Mouse (Mus musculus) hindbrain, embryonic 15.5 days (tissue): ENCODE measurements around the gene Timm13. TPM values are rescaled to one million over a fixed set of nuclear protein-coding genes. Genes with fewer than 3 reads are reported as not detected.
A peak's percentile ranks its signal among the peaks of the same experiment; 100 is the strongest.

Source experiments
- ATAC-seq: fragments of 200-750 bp; cut with Nextera tagmentation; 2 replicates; pipeline ENCODE4 v1.8.0; 2017; ENCODE audit warnings: low read depth, moderate number of reproducible peaks, moderate TSS enrichment; ENCODE audit not compliant: low FRiP score
- H3K27ac ChIP-seq: fragments of 300-500 bp; sonication (generic); replicated peaks from 2 replicates; pipeline ENCODE4 v1.5.1; 2015; ENCODE audit warnings: mild to moderate bottlenecking, inconsistent platforms
- H3K27me3 ChIP-seq: fragments of 300-500 bp; sonication (generic); 2 replicates; pipeline ENCODE4 v1.6.1; 2015; ENCODE audit warnings: control low read depth, inconsistent platforms
- H3K36me3 ChIP-seq: fragments of 300-500 bp; sonication (generic); 2 replicates; pipeline ENCODE4 v1.6.1; 2015; ENCODE audit warnings: control low read depth, inconsistent platforms
- H3K4me1 ChIP-seq: fragments of 300-500 bp; sonication (generic); replicated peaks from 2 replicates; pipeline ENCODE4 v1.6.1; 2015; ENCODE audit warnings: control low read depth, inconsistent platforms
- H3K4me2 ChIP-seq: fragments of 300-500 bp; sonication (generic); 2 replicates; pipeline ENCODE4 v1.6.1; 2015; ENCODE audit warnings: moderate library complexity, mild to moderate bottlenecking, inconsistent platforms
- H3K4me3 ChIP-seq: fragments of 300-500 bp; sonication (generic); 2 replicates; pipeline ENCODE4 v1.5.1; 2015; ENCODE audit warnings: mild to moderate bottlenecking, inconsistent platforms
- H3K9ac ChIP-seq: fragments of 300-500 bp; sonication (generic); 2 replicates; pipeline ENCODE4 v1.6.1; 2015; ENCODE audit warnings: inconsistent platforms
- H3K9me3 ChIP-seq: fragments of 300-500 bp; sonication (generic); 2 replicates; pipeline ENCODE4 v1.6.1; 2016; ENCODE audit warnings: control low read depth, inconsistent platforms
- WGBS: fragments of 180-500 bp; shearing (Covaris S2); methylation state at CpG from one replicate; pipeline ENCODE4 v1.1.7; 2015; 5-methylcytosine and 5-hydroxymethylcytosine counted together
- polyA plus RNA-seq: library from polyadenylated mRNA; unstranded; fragments of >200 nt; fragmentation: Nextera tagmentation; extraction: Ambion mirVana; gene quantifications from 2 replicates; pipeline ENCODE4 v1.2.1, GENCODE M21; 2015

Timm13 gene
- polyA plus RNA-seq, 1 experiment from 2014 or later = 329 TPM

DNA sequence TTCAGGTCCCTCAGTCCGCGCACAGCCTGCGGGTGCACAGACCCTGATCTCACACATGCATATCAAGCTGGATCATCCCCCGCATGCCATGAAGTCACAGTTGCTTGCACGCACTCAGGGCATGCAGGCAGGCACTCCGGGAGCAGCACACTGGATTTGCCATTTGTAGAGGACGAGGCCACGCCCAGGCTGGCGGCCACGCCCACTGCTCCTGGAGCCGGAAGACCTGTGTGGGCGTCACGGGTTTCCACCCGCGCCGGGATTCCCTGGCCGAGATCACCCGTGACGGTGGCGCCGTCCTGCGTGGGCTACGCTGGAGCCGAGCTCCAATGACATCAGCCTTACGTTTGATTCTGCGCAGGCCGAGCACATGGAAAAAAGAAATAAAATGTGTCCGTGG is 38.9 kb upstream of the Timm13 start:
- Histone ChIP-seq H3K9ac (peak overlapping the region; percentile 38), H3K4me1 (peaks cover 55% of the 10 kb centered on the region), H3K27me3 (peaks cover 2% of the 10 kb centered on the region), H3K36me3 (no peaks in the 10 kb centered on the region), H3K4me3 (peak overlapping the region; percentile 32), H3K4me2 (peak overlapping the region; percentile 59), H3K27ac (peak overlapping the region; percentile 76), H3K9me3 (no peaks in the 10 kb centered on the region)
- ATAC-seq = peak; percentile 63
- 2% methylated on average over 28 of the region's 28 CpGs for WGBS

DNA sequence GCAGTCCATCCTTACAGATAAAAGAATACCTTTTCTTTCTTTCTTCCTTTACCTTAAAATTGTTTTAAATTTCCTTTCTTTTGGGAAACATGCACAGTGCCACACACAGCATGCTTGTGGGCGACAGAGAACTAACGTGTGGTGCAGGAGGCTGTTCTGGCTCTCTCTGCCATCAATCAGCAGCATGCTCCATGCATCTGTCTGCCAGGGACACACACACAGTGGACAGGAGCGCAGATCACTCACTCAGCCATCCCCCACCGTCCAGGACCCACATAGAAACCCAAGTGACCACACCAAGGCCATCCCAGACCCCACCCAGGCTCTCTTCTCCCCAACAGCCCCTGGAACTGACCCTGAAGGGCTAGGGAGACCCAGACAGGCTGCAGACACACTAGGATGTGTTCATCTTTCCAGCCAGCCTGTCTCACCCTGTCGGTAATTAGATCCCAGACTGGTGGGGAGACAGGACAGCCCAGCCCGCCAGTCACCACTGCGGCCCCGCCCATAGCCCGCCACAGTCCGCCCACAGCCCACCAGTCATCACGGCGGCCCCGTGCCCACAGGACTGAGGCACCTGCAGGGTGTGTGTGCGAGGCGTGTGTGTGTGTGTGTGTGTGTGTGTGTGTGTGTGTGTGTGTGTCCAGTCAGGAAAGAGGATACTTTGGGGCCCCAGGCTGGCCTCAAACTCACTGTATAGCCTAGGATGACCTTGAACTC is 38.2 kb upstream of the Timm13 start:
- Histone ChIP-seq H3K4me1 (peaks cover 55% of the 10 kb centered on the region), H3K36me3 (no peaks in the 10 kb centered on the region), H3K4me3 (peak overlapping the region; percentile 32), H3K27me3 (peaks cover 9% of the 10 kb centered on the region), H3K27ac (peak overlapping the region; percentile 76; the same call in 1 of the 2 replicates), H3K4me2 (peak overlapping the region; percentile 59), H3K9ac (peak overlapping the region; percentile 38), H3K9me3 (no peaks in the 10 kb centered on the region)
- WGBS = 14% methylated on average over 15 of the region's 15 CpGs
- ATAC-seq = peak; percentile 23; the same call in 1 of the 2 replicates

DNA sequence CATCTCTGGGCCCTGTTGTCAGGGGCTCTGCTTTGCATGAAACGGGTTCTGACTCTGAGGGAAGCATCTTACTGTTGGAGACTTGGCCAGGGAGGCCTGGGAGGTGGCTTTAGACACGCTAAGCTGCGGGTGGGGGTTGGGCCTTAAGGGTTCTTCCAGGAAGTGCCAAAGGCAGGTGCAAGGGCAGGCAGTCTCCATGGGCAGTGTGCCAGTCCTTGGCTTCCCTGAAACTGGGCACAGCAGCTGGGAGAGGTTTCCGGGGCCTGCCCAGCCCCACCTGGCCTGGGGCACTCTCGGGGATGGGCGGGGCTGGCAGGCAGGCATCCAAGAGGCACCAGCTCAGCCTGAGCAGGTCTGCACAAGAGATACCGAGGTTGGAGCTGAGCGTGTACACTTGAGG is 36.9 kb upstream of the Timm13 start:
- Histone ChIP-seq H3K36me3 (no peaks in the 10 kb centered on the region), H3K4me2 (no peak overlapping the region), H3K9me3 (no peaks in the 10 kb centered on the region), H3K4me3 (no peak overlapping the region), H3K27me3 (peaks cover 22% of the 10 kb centered on the region), H3K27ac (no peak overlapping the region), H3K4me1 (peaks cover 68% of the 10 kb centered on the region), H3K9ac (no peak overlapping the region)
- ATAC-seq = no peak
- WGBS = 24% methylated on average over 8 of the region's 8 CpGs

DNA sequence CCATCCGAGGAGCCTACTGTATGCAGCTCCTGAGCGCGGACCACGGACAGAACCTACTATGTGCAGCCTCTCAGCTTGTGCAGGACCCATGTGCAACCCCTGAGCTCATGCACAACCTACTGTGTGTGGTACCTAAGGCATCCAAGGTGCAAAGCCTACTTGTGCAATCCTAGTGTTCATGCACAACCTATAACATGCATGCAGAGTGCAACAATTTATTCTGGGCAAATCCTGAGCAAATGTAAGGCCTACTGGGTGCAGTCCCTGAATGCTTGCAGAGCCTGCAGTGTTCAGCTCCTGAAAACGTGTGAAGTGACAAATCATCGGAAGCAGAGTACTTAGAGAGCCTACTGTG is 36.0 kb upstream of the Timm13 start:
- H3K4me1 ChIP-seq = peaks cover 77% of the 10 kb centered on the region

DNA sequence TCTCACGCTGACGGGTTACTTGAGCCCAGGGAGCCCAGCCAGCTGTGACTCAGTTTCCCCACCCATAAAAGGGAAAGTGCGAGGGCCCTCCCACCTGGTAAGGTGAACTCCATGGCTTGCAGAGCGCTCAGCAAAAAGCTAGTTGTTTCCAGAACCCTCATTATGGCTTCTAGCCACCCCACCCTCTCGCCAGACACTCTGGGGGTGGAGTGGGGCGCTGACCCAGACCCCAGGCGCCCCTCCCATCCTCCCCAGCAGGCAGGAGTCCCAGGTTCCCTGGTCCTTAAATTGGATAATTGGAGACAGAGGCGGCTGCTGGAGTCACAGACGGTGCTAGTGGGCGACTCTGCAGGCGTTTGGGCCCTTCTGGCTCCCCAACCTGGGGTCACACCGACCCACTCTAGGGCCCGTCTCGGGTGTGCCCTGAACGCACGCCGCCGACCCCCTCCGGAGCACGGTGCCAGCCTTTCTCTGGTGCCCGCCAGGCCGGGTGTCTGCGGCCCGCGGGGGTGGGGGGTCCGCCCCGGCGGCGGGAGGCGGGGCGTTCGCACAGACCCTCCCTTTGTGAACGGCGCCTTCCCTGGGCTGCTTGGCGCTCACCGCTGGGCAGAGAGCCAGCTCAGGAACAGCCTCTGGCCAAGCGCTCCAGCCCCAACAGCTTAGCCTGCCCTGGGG is 35.5 kb upstream of the Timm13 start:
- 0 out of 2 replicates have a peak, but pooled peaks have one; percentile 33 for ATAC-seq
- Histone ChIP-seq H3K27ac (peak overlapping the region; percentile 59), H3K27me3 (peaks cover 36% of the 10 kb centered on the region)

More for the DNA sequence above, 36.0 kb upstream of the Timm13 start:
- H3K27ac ChIP-seq = no peak overlapping the region
- H3K4me2 ChIP-seq = peak overlapping the region; percentile 54
- WGBS = 11% methylated on average over 6 of the region's 6 CpGs
- H3K27me3 ChIP-seq = peaks cover 31% of the 10 kb centered on the region
- no peak overlapping the region for H3K4me3 ChIP-seq
- no peak overlapping the region for H3K9ac ChIP-seq
- no peaks in the 10 kb centered on the region for H3K36me3 ChIP-seq
- ATAC-seq = no peak
- no peaks in the 10 kb centered on the region for H3K9me3 ChIP-seq

DNA sequence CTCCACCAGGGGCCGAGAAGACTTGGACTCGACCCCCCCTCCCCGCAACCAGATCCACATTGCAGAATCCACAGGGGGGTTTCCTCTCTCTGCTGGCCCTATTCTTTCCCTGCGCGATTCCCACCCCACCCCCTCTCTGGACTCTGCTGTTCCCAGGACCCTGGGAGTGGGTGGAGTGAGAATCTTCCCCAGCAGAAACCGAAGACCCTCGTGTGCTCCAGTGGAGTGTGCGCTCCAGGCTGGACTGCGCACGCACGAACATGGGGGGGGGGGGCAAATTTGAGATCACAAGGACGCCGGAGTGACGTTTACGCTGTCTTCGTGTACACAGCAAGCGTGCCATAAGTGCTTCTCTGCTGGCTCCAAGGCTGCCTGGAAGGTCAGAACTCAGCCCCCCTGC is 34.9 kb upstream of the Timm13 start:
- no peaks in the 10 kb centered on the region for H3K36me3 ChIP-seq
- peak overlapping the region; percentile 54 for H3K4me2 ChIP-seq
- no peak overlapping the region for H3K9ac ChIP-seq
- WGBS = 2% methylated on average over 17 of the region's 17 CpGs
- H3K9me3 ChIP-seq = no peaks in the 10 kb centered on the region
- H3K4me1 ChIP-seq = peaks cover 86% of the 10 kb centered on the region
- H3K4me3 ChIP-seq = peak overlapping the region; percentile 16
- 0 out of 2 replicates have a peak overlapping the region, but pooled peaks have one; percentile 59 for H3K27ac ChIP-seq
- ATAC-seq = no peak
- H3K27me3 ChIP-seq = peaks cover 37% of the 10 kb centered on the region

More for the DNA sequence above, 35.5 kb upstream of the Timm13 start:
- Histone ChIP-seq H3K9ac (no peak overlapping the region), H3K4me3 (peak overlapping the region; percentile 23), H3K36me3 (no peaks in the 10 kb centered on the region), H3K4me1 (peaks cover 82% of the 10 kb centered on the region), H3K9me3 (no peaks in the 10 kb centered on the region), H3K4me2 (peak overlapping the region; percentile 54)
- 2% methylated on average over 31 of the region's 37 CpGs for WGBS

DNA sequence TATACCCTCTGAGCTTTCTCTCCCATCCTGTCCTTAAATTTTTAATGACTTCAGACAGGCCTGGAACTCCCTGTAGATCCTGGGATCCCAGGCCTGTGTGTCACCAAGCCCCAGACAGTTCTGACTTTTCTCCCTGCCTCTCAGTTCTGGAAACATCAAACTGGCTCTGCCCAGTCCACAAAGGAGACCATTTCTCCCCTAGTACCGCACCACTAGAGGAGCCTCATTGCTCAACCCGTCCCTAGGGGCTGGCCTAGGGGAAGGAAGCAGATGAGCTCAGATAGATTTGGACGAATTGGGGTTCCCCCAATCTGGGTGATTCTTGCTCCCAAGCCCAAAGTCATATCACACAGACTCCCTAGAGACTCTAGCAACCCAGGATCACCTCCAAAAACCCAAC is 34.5 kb upstream of the Timm13 start:
- Histone ChIP-seq H3K4me1 (peaks cover 86% of the 10 kb centered on the region), H3K4me3 (no peak overlapping the region), H3K36me3 (no peaks in the 10 kb centered on the region), H3K27me3 (peaks cover 37% of the 10 kb centered on the region), H3K4me2 (no peak overlapping the region; the same call in 1 of the 2 replicates), H3K27ac (0 out of 2 replicates have a peak overlapping the region, but pooled peaks have one; percentile 1), H3K9ac (no peak overlapping the region), H3K9me3 (no peaks in the 10 kb centered on the region)
- ATAC-seq = no peak
- 8% methylated on average over 3 of the region's 3 CpGs for WGBS

DNA sequence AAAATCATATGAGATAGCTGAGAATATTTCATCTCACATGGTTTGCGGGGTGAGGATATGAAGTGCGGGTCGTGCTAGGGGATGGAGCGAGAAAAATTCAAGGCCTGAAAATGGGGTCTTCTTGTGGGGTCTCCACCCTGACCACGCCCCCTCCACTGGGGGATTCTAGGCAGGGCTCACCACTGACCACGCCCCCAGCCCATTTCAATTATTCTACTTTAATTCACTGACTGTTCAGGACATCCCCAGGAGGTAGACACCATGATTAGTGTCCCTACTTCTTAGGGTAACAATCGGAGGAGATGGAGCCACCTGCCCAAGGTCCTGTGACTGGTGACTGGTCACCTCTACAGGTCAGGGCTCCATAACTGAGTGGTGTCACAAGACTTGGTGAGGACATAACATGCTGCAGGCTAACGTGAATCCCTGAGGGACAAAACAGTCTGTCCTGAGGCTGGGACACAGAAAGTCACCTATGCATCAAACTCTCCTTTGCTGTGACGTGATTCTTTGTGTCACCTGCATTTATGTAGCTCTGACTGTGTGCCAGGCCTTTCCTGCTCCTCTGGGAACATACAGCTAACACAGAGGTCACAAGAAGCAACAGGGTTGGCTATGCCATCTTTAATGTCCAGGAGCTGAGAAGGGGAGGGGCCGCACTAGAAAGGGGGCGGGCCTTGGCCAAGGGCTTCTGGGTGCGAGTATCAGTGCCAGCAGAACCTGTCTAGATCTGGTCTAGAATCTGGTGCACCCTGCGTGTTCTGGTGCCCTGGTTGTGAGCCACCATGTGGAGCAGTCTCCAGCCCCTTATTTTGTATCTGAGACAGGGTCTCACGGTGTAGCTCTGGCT is 33.6 kb upstream of the Timm13 start:
- no peak for ATAC-seq
- no peak overlapping the region for H3K9ac ChIP-seq
- 35% methylated on average over 14 of the region's 14 CpGs for WGBS
- H3K36me3 ChIP-seq = no peaks in the 10 kb centered on the region
- H3K27ac ChIP-seq = no peak overlapping the region
- H3K4me1 ChIP-seq = peaks cover 83% of the 10 kb centered on the region
- H3K9me3 ChIP-seq = no peaks in the 10 kb centered on the region
- no peak overlapping the region for H3K4me3 ChIP-seq
- H3K27me3 ChIP-seq = peaks cover 37% of the 10 kb centered on the region
- peak overlapping the region; percentile 40; the same call in 1 of the 2 replicates for H3K4me2 ChIP-seq

DNA sequence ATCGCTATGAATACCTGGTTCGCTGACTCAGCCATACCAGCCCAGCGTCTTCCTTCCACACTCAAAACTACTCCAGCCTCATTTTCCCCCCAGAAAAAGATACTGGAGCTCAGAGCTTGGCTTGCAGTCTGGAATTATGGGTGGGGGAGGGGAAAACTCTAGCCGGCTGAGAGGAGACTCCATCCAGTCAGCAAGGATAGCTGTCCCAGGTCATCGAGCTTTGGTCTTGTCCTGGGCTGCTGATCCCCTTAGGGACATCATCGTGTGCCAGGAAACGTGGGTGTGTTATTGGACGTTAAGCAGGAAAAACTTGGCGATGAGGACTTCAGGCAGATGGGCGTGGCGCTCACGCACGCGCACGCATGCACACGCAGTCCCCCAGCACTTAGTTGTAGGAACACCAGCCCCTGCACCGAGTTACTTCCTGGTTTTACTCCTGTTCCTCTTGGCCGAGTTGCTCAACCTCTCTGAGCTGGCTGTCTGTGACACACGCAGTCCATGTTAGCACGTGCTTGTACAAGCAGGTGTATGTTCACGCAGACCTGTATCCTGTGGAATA is 32.7 kb upstream of the Timm13 start:
- Histone ChIP-seq H3K27me3 (peaks cover 37% of the 10 kb centered on the region), H3K4me1 (peaks cover 82% of the 10 kb centered on the region), H3K4me2 (peak overlapping the region; percentile 40), H3K27ac (no peak overlapping the region), H3K4me3 (peak overlapping the region; percentile 10), H3K9me3 (no peaks in the 10 kb centered on the region), H3K9ac (no peak overlapping the region), H3K36me3 (no peaks in the 10 kb centered on the region)
- 3% methylated on average over 21 of the region's 21 CpGs for WGBS
- no peak for ATAC-seq

DNA sequence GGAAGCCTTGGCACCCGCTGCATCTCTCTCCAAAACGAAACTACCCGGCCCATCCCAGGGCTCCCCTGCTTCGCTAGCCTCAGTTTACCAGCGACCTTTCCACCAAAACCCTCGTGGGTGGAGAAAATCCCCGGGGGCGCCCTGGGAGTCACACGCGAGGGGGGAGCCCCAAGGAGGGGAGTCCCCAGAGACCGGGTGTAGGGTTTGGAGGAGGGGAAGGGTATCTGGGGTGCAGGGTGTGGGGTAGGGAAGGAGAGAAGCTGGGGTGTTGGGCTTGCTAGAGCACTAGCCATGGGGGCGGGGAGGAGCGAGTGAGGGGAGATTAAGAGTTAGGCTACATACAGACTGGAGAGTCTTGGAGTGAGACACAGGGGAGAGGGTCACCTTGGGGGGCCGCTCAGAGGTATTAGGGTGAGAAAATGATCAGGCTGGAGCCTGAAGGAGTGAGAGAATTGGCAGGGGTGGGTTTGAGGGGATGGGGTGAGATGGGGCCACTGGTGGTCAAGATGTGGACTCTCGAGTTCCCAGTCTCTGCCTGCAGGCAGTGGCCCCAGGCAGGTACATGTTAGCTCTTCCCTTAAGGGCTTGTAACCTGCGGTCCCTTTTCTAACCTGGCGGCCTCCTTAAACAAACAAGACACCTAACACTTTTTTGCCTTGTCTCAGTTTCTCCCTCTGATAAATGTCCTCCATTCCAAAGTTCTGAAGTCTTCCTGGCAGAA is 32.1 kb upstream of the Timm13 start:
- H3K27me3 ChIP-seq = peaks cover 37% of the 10 kb centered on the region
- H3K4me2 ChIP-seq = peak overlapping the region; percentile 95
- H3K27ac ChIP-seq = no peak overlapping the region
- peak overlapping the region; percentile 54; the same call in 1 of the 2 replicates for H3K4me3 ChIP-seq
- no peaks in the 10 kb centered on the region for H3K36me3 ChIP-seq
- no peak for ATAC-seq
- 2% methylated on average over 17 of the region's 17 CpGs for WGBS
- H3K9ac ChIP-seq = no peak overlapping the region
- H3K9me3 ChIP-seq = no peaks in the 10 kb centered on the region
- peaks cover 77% of the 10 kb centered on the region for H3K4me1 ChIP-seq

DNA sequence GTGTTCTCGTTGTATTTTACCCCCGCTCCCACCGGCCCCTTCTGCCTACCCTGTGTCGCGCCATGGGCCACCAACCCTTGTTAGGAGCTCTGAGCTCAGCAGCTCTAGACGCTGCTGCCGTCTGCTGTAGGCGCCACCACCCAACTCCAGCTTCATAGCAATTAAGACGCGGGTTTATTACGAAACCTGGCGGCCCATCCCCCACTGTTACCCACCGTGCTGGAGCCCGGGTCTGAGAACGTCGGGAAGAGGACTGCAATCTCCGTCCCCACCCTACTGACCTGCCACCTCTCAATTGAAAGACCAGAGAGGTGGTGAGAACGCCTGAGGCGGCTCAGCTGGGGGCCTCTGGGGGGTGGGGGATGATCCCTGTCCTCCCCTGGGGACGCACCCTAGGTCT is 31.4 kb upstream of the Timm13 start:
- peaks cover 37% of the 10 kb centered on the region for H3K27me3 ChIP-seq
- no peak overlapping the region for H3K9ac ChIP-seq
- H3K4me1 ChIP-seq = peaks cover 71% of the 10 kb centered on the region
- H3K36me3 ChIP-seq = no peaks in the 10 kb centered on the region
- no peak for ATAC-seq
- H3K4me2 ChIP-seq = peak overlapping the region; percentile 95
- under 1% methylated on average over 20 of the region's 20 CpGs for whole genome bisulfite sequencing
- H3K27ac ChIP-seq = no peak overlapping the region
- H3K4me3 ChIP-seq = peak overlapping the region; percentile 54
- no peaks in the 10 kb centered on the region for H3K9me3 ChIP-seq
